Mouse (Mus musculus): ENCODE data around the gene Ybx2.
"Not testable (repeated sequence)": the region's sequence is repeated elsewhere in the genome, so short reads cannot be mapped to it uniquely, and the experiment has no call there.

The Ybx2 gene

GRCm38 (mm10) chr11:69914917-69915430 is 20.6 kb upstream of the Ybx2 start:
- DNase-seq (ENCODE audit: low read depth, low spot score): no peak

GRCm38 (mm10) chr11:69915667-69916627 is 19.6 kb upstream of the Ybx2 start:
- no peak for DNase-seq (ENCODE audit: low read depth, low spot score)

GRCm38 (mm10) chr11:69916652-69917378 is 18.8 kb upstream of the Ybx2 start:
- not testable (repeated sequence) for DNase-seq (ENCODE audit: low read depth, low spot score)

GRCm38 (mm10) chr11:69917379-69917948 is 18.1 kb upstream of the Ybx2 start:
- DNase-seq (ENCODE audit: low read depth, low spot score): no peak

- DNase-seq (ENCODE audit: low read depth, low spot score): no peak
Observed at GRCm38 (mm10) chr11:69918118-69918517, 17.5 kb upstream of the Ybx2 start.

- no peak for DNase-seq (ENCODE audit: low read depth, low spot score)
Observed at GRCm38 (mm10) chr11:69919053-69919452, 16.5 kb upstream of the Ybx2 start.

- peak; percentile 77 for DNase-seq (ENCODE audit: low read depth, low spot score)
Observed at GRCm38 (mm10) chr11:69919661-69920265, 15.8 kb upstream of the Ybx2 start.

- peak; percentile 60 for DNase-seq (ENCODE audit: low read depth, low spot score)
Observed at GRCm38 (mm10) chr11:69920266-69921031, 15.1 kb upstream of the Ybx2 start.

- DNase-seq (ENCODE audit: low read depth, low spot score): peak; percentile 100
Observed at GRCm38 (mm10) chr11:69921114-69922011, 14.2 kb upstream of the Ybx2 start, which contains the start of gene Eif5a. Eif5a (minus strand) TSS chr11:69921958.

GRCm38 (mm10) chr11:69922012-69922756 is 13.4 kb upstream of the Ybx2 start:
- DNase-seq (ENCODE audit: low read depth, low spot score): peak; percentile 29

- no peak for DNase-seq (ENCODE audit: low read depth, low spot score)
Observed at GRCm38 (mm10) chr11:69922796-69923195, 12.8 kb upstream of the Ybx2 start.

GRCm38 (mm10) chr11:69927501-69927900 is 8.1 kb upstream of the Ybx2 start:
- DNase-seq (ENCODE audit: low read depth, low spot score): no peak

- DNase-seq (ENCODE audit: low read depth, low spot score): no peak
Observed at GRCm38 (mm10) chr11:69929712-69930111, 5.9 kb upstream of the Ybx2 start.

GRCm38 (mm10) chr11:69930176-69930575 is 5.4 kb upstream of the Ybx2 start:
- not testable (repeated sequence) for DNase-seq (ENCODE audit: low read depth, low spot score)

GRCm38 (mm10) chr11:69930967-69931537 is 4.5 kb upstream of the Ybx2 start:
- DNase-seq (ENCODE audit: low read depth, low spot score): no peak

- DNase-seq (ENCODE audit: low read depth, low spot score): no peak
Observed at GRCm38 (mm10) chr11:69931769-69932168, 3.8 kb upstream of the Ybx2 start.

- DNase-seq (ENCODE audit: low read depth, low spot score): no peak
Observed at GRCm38 (mm10) chr11:69932254-69932653, 3.3 kb upstream of the Ybx2 start.

GRCm38 (mm10) chr11:69933066-69933465 is 2.5 kb upstream of the Ybx2 start:
- no peak for DNase-seq (ENCODE audit: low read depth, low spot score)

- peak; percentile 88 for DNase-seq (ENCODE audit: low read depth, low spot score)
Observed at GRCm38 (mm10) chr11:69934169-69934568, 1.4 kb upstream of the Ybx2 start.
